Mouse (Mus musculus) hindbrain, embryonic 16.5 days (tissue): Measurements from ENCODE around the gene Tnfrsf13c. TPM values are rescaled to one million over a fixed set of nuclear protein-coding genes. Genes with fewer than 3 reads are reported as not detected.

Source experiments
- ATAC-seq: fragments of 200-750 bp; cut with Nextera tagmentation; 2 replicates; pipeline ENCODE4 v1.8.0; 2017; ENCODE audit warnings: moderate TSS enrichment, moderate library complexity
- H3K27ac ChIP-seq: fragments of 300-500 bp; sonication (generic); 2 replicates; pipeline ENCODE4 v1.5.1; 2014; ENCODE audit warnings: low read depth, mild to moderate bottlenecking, control low read depth, low read length, moderate library complexity
- H3K27me3 ChIP-seq: fragments of 300-500 bp; sonication (generic); replicated peaks from 2 replicates; pipeline ENCODE4 v1.6.1; 2014; ENCODE audit warnings: low read length; ENCODE audit not compliant: control insufficient read depth, insufficient read depth
- H3K36me3 ChIP-seq: fragments of 300-500 bp; sonication (generic); 2 replicates; pipeline ENCODE4 v1.6.1; 2014; ENCODE audit warnings: mild to moderate bottlenecking, low read length, moderate library complexity, mixed read lengths; ENCODE audit not compliant: control insufficient read depth, insufficient read depth
- H3K4me1 ChIP-seq: fragments of 300-500 bp; sonication (generic); 2 replicates; pipeline ENCODE4 v1.6.1; 2014; ENCODE audit warnings: low read depth, low read length; ENCODE audit not compliant: control insufficient read depth, insufficient read depth
- H3K4me2 ChIP-seq: fragments of 300-500 bp; sonication (generic); 2 replicates; pipeline ENCODE4 v1.6.1; 2014; ENCODE audit warnings: mild to moderate bottlenecking, low read length, control low read depth, moderate library complexity
- H3K4me3 ChIP-seq: fragments of 300-500 bp; sonication (generic); 2 replicates; pipeline ENCODE4 v1.5.1; 2014; ENCODE audit warnings: mild to moderate bottlenecking, low read length, control low read depth, moderate library complexity
- H3K9ac ChIP-seq: fragments of 300-500 bp; sonication (generic); 2 replicates; pipeline ENCODE4 v1.6.1; 2014; ENCODE audit warnings: low read depth, mild to moderate bottlenecking, control low read depth, low read length, moderate library complexity
- H3K9me3 ChIP-seq: fragments of 300-500 bp; sonication (generic); 2 replicates; pipeline ENCODE4 v1.6.1; 2014; ENCODE audit warnings: mild to moderate bottlenecking, low read length, moderate library complexity; ENCODE audit not compliant: control insufficient read depth
- WGBS: fragments of 180-500 bp; shearing (Covaris S2); extraction: QIAGEN DNeasy Blood & Tissue Kit; methylation state at CpG from one replicate; pipeline ENCODE4 v1.1.7; 2014; 5-methylcytosine and 5-hydroxymethylcytosine counted together
- polyA plus RNA-seq: library from polyadenylated mRNA; unstranded; fragments of >200 nt; fragmentation: Nextera tagmentation; extraction: Ambion mirVana; gene quantifications from 2 replicates; pipeline ENCODE4 v1.2.1, GENCODE M21; 2015

Tnfrsf13c gene
- polyA plus RNA-seq, 1 experiment from 2014 or later, result 0.10 TPM

DNA sequence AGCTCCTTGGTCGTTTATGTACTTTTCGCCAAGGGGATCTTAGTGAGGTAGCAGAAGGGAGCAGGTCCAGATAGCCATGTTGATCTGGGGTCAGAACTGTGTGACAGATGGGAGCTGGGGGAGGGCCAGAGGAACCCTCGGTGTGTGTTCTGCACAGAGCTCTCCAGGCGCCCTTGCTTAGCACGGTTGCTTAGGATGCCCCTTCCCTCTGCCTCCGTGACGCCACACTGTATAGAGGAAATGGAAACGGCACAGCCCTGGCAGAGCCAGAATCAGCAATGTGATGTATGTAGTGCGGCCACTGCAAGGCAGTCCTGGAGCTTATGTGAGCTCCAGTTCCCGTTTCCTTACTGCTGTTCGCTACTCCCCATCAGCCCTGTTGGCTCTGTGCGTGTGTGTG lies 27.9 kb downstream of the Tnfrsf13c start:
- 88% methylated on average over 12 of the region's 12 CpGs for whole genome bisulfite sequencing
- Histone ChIP-seq H3K36me3 (peaks cover 78% of the 10 kb centered on the region), H3K27ac (no peak overlapping the region), H3K27me3 (no peaks in the 10 kb centered on the region), H3K9ac (no peak overlapping the region), H3K4me2 (no peak overlapping the region), H3K4me3 (no peak overlapping the region), H3K4me1 (no peaks in the 10 kb centered on the region), H3K9me3 (no peaks in the 10 kb centered on the region)
- no peak for ATAC-seq

DNA sequence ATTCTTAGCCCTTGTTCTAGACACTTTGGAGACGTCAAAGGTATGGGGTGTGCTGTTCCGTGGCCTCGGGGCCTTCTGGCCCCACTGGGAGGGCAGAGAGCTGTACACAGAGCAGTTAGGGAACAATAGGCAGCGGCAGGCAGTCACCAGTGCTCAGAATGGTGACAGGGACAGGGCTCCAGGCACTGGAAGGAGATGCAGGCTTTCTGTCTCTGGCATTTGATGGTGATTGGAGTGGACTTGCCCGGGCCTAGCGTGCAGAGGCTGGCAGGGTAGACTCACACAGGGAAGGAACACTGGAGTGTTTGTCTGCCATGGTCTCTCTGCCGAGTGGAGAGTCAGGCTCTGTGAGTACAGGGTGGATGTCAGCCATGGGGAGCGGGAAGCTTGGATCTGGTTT lies 31.6 kb downstream of the Tnfrsf13c start:
- H3K9me3 ChIP-seq, result no peaks in the 10 kb centered on the region
- H3K36me3 ChIP-seq, result peaks cover 63% of the 10 kb centered on the region
- H3K27ac ChIP-seq, result no peak overlapping the region
- H3K4me1 ChIP-seq, result no peaks in the 10 kb centered on the region
- no peak overlapping the region for H3K4me3 ChIP-seq
- ATAC-seq, result no peak
- H3K4me2 ChIP-seq, result no peak overlapping the region
- H3K27me3 ChIP-seq, result no peaks in the 10 kb centered on the region
- WGBS, result 79% methylated on average over 8 of the region's 8 CpGs
- no peak overlapping the region for H3K9ac ChIP-seq

DNA sequence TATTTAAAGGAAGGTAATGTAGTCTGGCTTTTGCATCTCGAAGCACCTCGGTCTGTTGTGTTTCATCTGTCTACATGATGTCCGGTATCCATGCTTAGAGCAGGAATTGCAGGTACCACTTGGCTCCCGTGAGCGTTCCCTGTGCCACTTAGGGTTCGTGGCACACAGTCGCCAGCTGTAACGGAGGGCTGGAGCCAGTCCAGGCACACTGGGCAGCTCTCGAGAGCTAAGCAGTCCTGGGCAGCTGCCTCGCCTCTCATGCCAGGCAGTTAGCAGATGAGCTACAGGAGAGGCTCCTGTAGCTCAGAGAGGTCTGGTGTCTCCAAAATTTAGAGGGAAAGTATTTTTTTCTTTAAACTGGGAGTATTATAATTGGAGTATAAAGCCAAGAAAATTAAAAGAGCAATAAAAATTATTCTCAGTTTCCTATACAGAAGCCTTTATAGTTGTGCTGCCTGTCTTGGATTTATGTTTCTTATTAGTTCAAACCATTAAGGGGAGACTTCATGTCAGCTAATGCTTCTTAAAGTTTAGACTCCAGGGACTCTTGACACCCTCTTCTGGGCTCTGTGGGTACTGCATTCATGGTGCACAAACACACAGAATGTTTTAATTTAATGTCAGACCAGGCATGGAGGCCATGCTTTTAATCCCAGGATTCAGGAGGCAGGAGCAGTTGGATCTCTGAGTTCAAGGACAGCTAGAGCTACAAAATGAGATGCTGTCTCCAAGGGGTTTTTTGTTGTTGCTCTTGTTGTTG lies 35.5 kb downstream of the Tnfrsf13c start:
- H3K9ac ChIP-seq, result no peak overlapping the region
- H3K4me1 ChIP-seq, result no peaks in the 10 kb centered on the region
- H3K9me3 ChIP-seq, result no peaks in the 10 kb centered on the region
- ATAC-seq, result no peak
- no peak overlapping the region for H3K4me3 ChIP-seq
- no peak overlapping the region for H3K27ac ChIP-seq
- no peaks in the 10 kb centered on the region for H3K27me3 ChIP-seq
- H3K4me2 ChIP-seq, result no peak overlapping the region
- H3K36me3 ChIP-seq, result peaks cover 57% of the 10 kb centered on the region
- WGBS, result 87% methylated on average over 10 of the region's 10 CpGs

DNA sequence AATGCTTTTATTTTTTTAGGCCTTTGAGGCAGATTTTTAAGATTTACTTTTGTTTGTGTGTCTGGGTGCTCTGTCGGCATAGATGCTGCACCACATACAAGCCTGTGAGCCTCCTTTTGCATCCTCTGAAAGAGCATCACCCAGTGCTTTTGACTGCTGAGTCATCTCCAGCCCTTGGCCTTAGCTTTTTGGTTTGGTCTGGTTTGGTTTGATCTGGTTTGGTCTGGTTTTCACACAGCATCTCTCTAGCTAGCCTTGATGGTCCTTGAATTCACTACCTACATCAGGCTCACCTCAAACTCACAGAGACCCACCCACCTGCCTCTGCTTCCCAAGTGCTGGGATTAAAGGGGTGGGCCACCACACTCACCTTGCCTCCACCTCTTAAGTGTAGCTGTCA lies 36.2 kb downstream of the Tnfrsf13c start:
- no peaks in the 10 kb centered on the region for H3K4me1 ChIP-seq
- H3K27me3 ChIP-seq, result no peaks in the 10 kb centered on the region
- H3K4me3 ChIP-seq, result no peak overlapping the region
- no peak for ATAC-seq
- 96% methylated on average over 1 of the region's 1 CpGs for WGBS
- H3K36me3 ChIP-seq, result peaks cover 62% of the 10 kb centered on the region
- no peak overlapping the region for H3K4me2 ChIP-seq
- H3K9me3 ChIP-seq, result no peaks in the 10 kb centered on the region
- H3K27ac ChIP-seq, result no peak overlapping the region
- no peak overlapping the region for H3K9ac ChIP-seq

DNA sequence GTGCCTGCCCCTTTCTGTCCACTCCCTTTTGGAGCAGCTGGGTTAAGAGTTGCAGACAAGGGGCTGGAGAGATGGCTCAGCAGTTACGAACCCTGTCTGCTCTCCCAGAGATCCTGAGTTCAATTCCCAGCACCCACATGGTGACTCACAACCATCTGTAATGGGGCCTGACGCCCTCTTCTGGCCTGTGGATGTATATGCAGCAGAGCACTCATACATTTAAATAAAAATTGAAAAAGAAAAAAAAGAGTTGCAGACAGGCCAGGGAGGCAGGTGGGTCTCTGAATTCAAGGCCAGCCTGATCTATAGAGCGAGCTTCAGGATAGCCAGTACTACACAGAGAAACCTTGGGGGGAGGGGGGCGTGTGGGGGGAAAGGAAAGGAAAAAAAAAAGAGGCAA lies 36.8 kb downstream of the Tnfrsf13c start:
- Histone ChIP-seq H3K27ac (no peak overlapping the region), H3K4me1 (no peaks in the 10 kb centered on the region), H3K4me3 (no peak overlapping the region), H3K4me2 (no peak overlapping the region), H3K9ac (no peak overlapping the region), H3K9me3 (no peaks in the 10 kb centered on the region), H3K27me3 (no peaks in the 10 kb centered on the region), H3K36me3 (peaks cover 59% of the 10 kb centered on the region)
- 84% methylated on average over 4 of the region's 4 CpGs for WGBS
- ATAC-seq, result no peak

DNA sequence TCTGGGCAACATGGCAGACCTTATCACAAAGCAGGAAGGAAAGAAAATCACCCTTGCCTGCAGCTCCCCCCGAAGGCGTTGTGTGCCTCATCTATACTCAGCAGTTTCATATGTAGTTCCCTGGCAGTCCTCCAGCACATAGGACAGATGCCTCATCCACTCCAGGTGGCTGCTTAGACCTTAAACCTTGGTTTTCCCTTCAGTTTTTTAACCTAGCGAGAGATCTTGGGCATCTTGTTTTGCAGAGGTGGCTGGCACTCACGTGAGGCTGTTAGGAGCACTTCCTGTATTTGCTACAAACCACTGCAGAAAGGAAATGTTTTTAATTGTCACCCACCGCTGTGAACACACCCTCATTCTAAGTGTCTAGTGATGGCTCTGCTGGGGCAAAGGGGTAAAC lies 37.2 kb downstream of the Tnfrsf13c start:
- no peak overlapping the region for H3K4me2 ChIP-seq
- no peaks in the 10 kb centered on the region for H3K9me3 ChIP-seq
- H3K27ac ChIP-seq, result no peak overlapping the region
- H3K36me3 ChIP-seq, result peaks cover 60% of the 10 kb centered on the region
- no peak for ATAC-seq
- H3K4me3 ChIP-seq, result no peak overlapping the region
- no peaks in the 10 kb centered on the region for H3K4me1 ChIP-seq
- WGBS, result 94% methylated on average over 5 of the region's 5 CpGs
- no peaks in the 10 kb centered on the region for H3K27me3 ChIP-seq
- H3K9ac ChIP-seq, result no peak overlapping the region

DNA sequence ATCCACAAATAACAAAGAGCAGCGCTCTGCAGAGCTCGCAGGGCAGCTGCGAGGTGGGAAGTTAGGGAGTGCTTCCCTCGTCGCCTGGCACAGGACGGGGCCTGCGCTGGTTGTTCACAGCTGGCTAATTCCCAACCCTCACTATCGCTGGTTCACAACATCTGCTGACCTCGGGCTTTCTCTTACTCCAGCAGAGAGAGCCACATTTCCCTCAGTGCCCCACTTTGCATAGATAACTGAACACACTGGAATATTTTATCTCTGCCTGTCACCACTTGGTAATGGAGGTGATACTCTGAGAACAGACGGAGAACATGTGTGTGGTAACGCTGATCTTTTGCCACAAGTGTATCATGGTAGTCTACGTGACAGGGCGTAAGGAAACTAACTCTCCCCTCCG lies 38.0 kb downstream of the Tnfrsf13c start:
- Histone ChIP-seq H3K4me2 (no peak overlapping the region), H3K9ac (no peak overlapping the region), H3K4me1 (no peaks in the 10 kb centered on the region), H3K4me3 (no peak overlapping the region), H3K9me3 (no peaks in the 10 kb centered on the region), H3K27me3 (no peaks in the 10 kb centered on the region), H3K36me3 (peaks cover 64% of the 10 kb centered on the region), H3K27ac (no peak overlapping the region)
- ATAC-seq, result no peak
- WGBS, result 78% methylated on average over 14 of the region's 14 CpGs

DNA sequence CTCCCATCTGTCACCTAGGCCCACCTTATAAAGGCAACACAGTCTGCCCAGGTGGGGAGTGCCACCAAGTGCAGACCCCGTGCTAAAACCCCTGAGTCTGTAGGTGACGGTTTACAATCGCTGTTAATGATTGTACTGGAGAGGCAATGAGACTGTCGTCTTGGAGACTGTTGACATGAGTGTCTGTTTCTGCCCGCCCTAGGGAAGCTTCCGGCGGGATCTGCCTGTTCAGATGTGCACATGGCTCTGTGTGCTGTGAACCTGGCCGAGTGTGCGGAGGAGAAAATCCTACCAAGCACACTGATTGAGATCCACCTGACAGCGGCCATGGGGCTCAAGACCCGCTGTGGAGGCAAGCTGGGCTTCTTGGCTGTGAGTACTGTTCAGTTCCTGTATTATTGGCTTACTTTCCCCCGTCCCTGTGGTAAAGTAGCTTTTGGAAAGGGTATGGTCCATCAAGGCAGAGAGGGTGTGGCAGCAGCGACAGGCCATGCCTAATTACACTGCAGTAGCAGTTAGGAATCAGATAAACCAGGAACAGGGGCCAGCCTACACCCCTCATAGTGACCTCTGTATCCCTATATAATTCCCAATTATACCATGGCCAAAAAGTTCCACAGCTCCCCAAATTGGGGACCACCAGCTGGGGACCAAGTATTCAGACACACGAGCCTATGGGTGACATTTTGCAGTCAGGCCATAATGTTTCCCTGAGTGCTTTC lies 38.9 kb downstream of the Tnfrsf13c start:
- no peaks in the 10 kb centered on the region for H3K27me3 ChIP-seq
- WGBS, result 90% methylated on average over 14 of the region's 14 CpGs
- no peaks in the 10 kb centered on the region for H3K4me1 ChIP-seq
- no peak overlapping the region for H3K4me2 ChIP-seq
- no peaks in the 10 kb centered on the region for H3K9me3 ChIP-seq
- H3K4me3 ChIP-seq, result no peak overlapping the region
- H3K9ac ChIP-seq, result no peak overlapping the region
- H3K27ac ChIP-seq, result no peak overlapping the region
- peaks cover 72% of the 10 kb centered on the region for H3K36me3 ChIP-seq
- ATAC-seq, result no peak

DNA sequence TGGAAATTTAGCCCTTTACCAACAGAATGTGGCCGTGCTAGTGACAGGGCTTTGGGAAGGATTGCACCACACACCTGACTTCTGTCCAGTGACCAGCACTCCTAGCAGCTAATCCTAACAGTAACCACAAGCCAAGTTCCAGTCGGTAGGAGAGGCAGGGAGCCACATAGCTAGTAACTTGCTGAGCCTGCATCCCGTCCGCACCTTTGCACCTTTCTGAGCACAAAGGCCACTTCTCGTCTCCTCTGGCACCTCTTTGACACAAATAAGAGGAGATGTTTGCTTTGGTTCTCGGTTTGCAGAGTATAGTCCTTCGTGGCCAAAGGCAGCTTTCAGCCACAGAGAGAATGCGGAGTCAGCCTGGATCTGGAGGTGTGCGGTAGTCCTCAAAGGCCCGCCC lies 39.5 kb downstream of the Tnfrsf13c start:
- no peak overlapping the region for H3K27ac ChIP-seq
- H3K4me3 ChIP-seq, result no peak overlapping the region
- no peaks in the 10 kb centered on the region for H3K27me3 ChIP-seq
- WGBS, result 92% methylated on average over 10 of the region's 10 CpGs
- no peak overlapping the region for H3K4me2 ChIP-seq
- no peaks in the 10 kb centered on the region for H3K4me1 ChIP-seq
- no peak for ATAC-seq
- no peaks in the 10 kb centered on the region for H3K9me3 ChIP-seq
- H3K9ac ChIP-seq, result no peak overlapping the region
- peaks cover 77% of the 10 kb centered on the region for H3K36me3 ChIP-seq
